ENCODE assay signal across 15 mouse cellular contexts in the genomic region with DNA sequence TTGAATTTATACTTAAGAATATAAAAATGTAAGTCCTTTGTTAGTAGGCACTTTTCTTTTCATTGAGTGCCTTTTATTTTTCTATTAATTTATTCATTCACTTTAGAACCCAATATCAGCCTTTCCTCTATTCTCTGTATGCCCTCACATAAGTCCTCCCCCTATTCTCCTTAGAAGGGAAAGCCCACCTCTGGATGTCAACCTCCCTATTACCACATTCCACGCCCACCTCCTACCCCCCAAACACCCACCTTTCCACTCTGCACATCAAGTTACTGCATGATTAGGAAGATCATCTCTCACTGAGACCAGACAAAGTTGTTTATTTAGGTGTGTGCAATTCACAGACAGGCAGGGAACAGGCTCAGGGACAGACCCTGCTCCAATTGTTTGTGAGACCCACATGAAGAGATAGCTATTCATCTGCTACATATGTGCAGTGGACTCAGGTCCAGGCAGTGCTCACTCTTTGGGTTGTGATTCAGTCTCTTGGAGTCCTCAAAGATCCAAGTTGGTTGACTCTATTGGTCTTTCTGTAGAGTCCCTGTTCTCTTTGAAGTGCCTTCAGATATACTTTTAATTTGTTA.
DNase-seq lines count a peak whose midpoint lies in the region; ATAC-seq lines count a peak whose summit lies in the region.
"Had no signal": no experiment of that assay in that cellular context is flagged by ENCODE, and none has a peak within 500 bp of the region (broad histone marks: within the 10 kb centered on the region; RNA-seq: fewer than 3 reads in every experiment).

No protein-coding gene starts in this region.

- intact Hi-C loops in gastrocnemius, postnatal 14 days (cut with DNase I; ENCODE audit: low total_unique reads), result no loop called here

- ATAC-seq in forebrain, embryonic 11.5 days (replicated peaks; ENCODE audit: low FRiP score), result peak; percentile 52
- no peak for ATAC-seq in forebrain, embryonic 16.5 days
- peak; percentile 43; the same call in 1 of the 2 replicates for ATAC-seq in hindbrain, embryonic 13.5 days (ENCODE audit: low FRiP score)
- no peak for ATAC-seq in hindbrain, embryonic 16.5 days
- peak; percentile 40; the same call in 1 of the 2 replicates for ATAC-seq in midbrain, embryonic 13.5 days

- H3K9me3 ChIP-seq in forebrain, embryonic 11.5 days (ENCODE audit: control insufficient read depth, low read length), result no peaks in the 10 kb centered on the region
- H3K9me3 ChIP-seq in forebrain, embryonic 16.5 days (ENCODE audit: control insufficient read depth, low read length), result no peaks in the 10 kb centered on the region
- H3K9me3 ChIP-seq in hindbrain, embryonic 13.5 days, result no peaks in the 10 kb centered on the region
- no peaks in the 10 kb centered on the region for H3K9me3 ChIP-seq in hindbrain, embryonic 16.5 days (ENCODE audit: control insufficient read depth, low read length)
- H3K9me3 ChIP-seq in midbrain, embryonic 13.5 days, result no peaks in the 10 kb centered on the region
- no peaks in the 10 kb centered on the region for H3K9me3 ChIP-seq in midbrain, embryonic 10.5 days (replicated peaks)

- H3K27me3 ChIP-seq in forebrain, embryonic 11.5 days (ENCODE audit: control insufficient read depth, insufficient read depth, low read length), result no peaks in the 10 kb centered on the region
- no peaks in the 10 kb centered on the region for H3K27me3 ChIP-seq in forebrain, embryonic 16.5 days (replicated peaks; ENCODE audit: control insufficient read depth, insufficient read depth, low read length)
- no peaks in the 10 kb centered on the region for H3K27me3 ChIP-seq in hindbrain, embryonic 13.5 days
- H3K27me3 ChIP-seq in hindbrain, embryonic 16.5 days (replicated peaks; ENCODE audit: control insufficient read depth, insufficient read depth, low read length), result no peaks in the 10 kb centered on the region
- H3K27me3 ChIP-seq in midbrain, embryonic 13.5 days, result no peaks in the 10 kb centered on the region
- H3K27me3 ChIP-seq in midbrain, embryonic 10.5 days (ENCODE audit: low read depth, poor library complexity, severe bottlenecking), result no peaks in the 10 kb centered on the region

- H3K36me3 ChIP-seq in forebrain, embryonic 11.5 days (ENCODE audit: control insufficient read depth, insufficient read depth, low read length), result no peaks in the 10 kb centered on the region
- H3K36me3 ChIP-seq in forebrain, embryonic 16.5 days (ENCODE audit: control insufficient read depth, insufficient read depth), result no peaks in the 10 kb centered on the region
- no peaks in the 10 kb centered on the region for H3K36me3 ChIP-seq in hindbrain, embryonic 13.5 days
- H3K36me3 ChIP-seq in hindbrain, embryonic 16.5 days (ENCODE audit: control insufficient read depth, insufficient read depth, low read length), result no peaks in the 10 kb centered on the region
- no peaks in the 10 kb centered on the region for H3K36me3 ChIP-seq in midbrain, embryonic 13.5 days
- no peaks in the 10 kb centered on the region for H3K36me3 ChIP-seq in midbrain, embryonic 10.5 days

- no peak overlapping the region for H3K9ac ChIP-seq in forebrain, embryonic 11.5 days (ENCODE audit: low read length)
- H3K9ac ChIP-seq in forebrain, embryonic 16.5 days (replicated peaks; ENCODE audit: low read depth, low read length), result no peak overlapping the region
- H3K9ac ChIP-seq in hindbrain, embryonic 13.5 days, result no peak overlapping the region
- no peak overlapping the region for H3K9ac ChIP-seq in hindbrain, embryonic 16.5 days (ENCODE audit: low read depth, low read length)
- H3K9ac ChIP-seq in midbrain, embryonic 13.5 days (replicated peaks), result no peak overlapping the region

- H3K27ac ChIP-seq in forebrain, embryonic 11.5 days (ENCODE audit: low read depth, low read length), result no peak overlapping the region
- no peak overlapping the region for H3K27ac ChIP-seq in forebrain, embryonic 16.5 days (ENCODE audit: low read length)
- H3K27ac ChIP-seq in hindbrain, embryonic 13.5 days, result no peak overlapping the region
- no peak overlapping the region for H3K27ac ChIP-seq in hindbrain, embryonic 16.5 days (ENCODE audit: low read depth, low read length)
- H3K27ac ChIP-seq in midbrain, embryonic 13.5 days, result no peak overlapping the region
- no peak overlapping the region for H3K27ac ChIP-seq in midbrain, embryonic 10.5 days (replicated peaks)
- H3K27ac ChIP-seq: gastrocnemius, adult 2 months had no signal

- no peaks in the 10 kb centered on the region for H3K4me1 ChIP-seq in forebrain, embryonic 11.5 days (replicated peaks; ENCODE audit: control insufficient read depth, insufficient read depth, low read length)
- no peaks in the 10 kb centered on the region for H3K4me1 ChIP-seq in forebrain, embryonic 16.5 days (replicated peaks; ENCODE audit: control insufficient read depth, insufficient read depth, low read length)
- H3K4me1 ChIP-seq in hindbrain, embryonic 13.5 days (replicated peaks), result no peaks in the 10 kb centered on the region
- H3K4me1 ChIP-seq in hindbrain, embryonic 16.5 days (ENCODE audit: control insufficient read depth, insufficient read depth, low read depth, low read length), result no peaks in the 10 kb centered on the region
- H3K4me1 ChIP-seq in midbrain, embryonic 13.5 days (replicated peaks), result no peaks in the 10 kb centered on the region
- no peaks in the 10 kb centered on the region for H3K4me1 ChIP-seq in midbrain, embryonic 10.5 days

- H3K4me2 ChIP-seq in forebrain, embryonic 11.5 days (ENCODE audit: low read depth, low read length, severe bottlenecking), result no peak overlapping the region
- no peak overlapping the region for H3K4me2 ChIP-seq in forebrain, embryonic 16.5 days (ENCODE audit: low read length)
- H3K4me2 ChIP-seq in hindbrain, embryonic 13.5 days, result no peak overlapping the region
- H3K4me2 ChIP-seq in hindbrain, embryonic 16.5 days (ENCODE audit: low read length), result no peak overlapping the region
- H3K4me2 ChIP-seq in midbrain, embryonic 13.5 days (replicated peaks), result no peak overlapping the region

- WGBS in forebrain, embryonic 11.5 days, result 85% methylated on average over 1 of the region's 1 CpGs
- WGBS in forebrain, embryonic 16.5 days, result 80% methylated on average over 1 of the region's 1 CpGs
- 76% methylated on average over 1 of the region's 1 CpGs for WGBS in hindbrain, embryonic 13.5 days
- 83% methylated on average over 1 of the region's 1 CpGs for WGBS in hindbrain, embryonic 16.5 days
- 82% methylated on average over 1 of the region's 1 CpGs for WGBS in midbrain, embryonic 13.5 days
- whole genome bisulfite sequencing in midbrain, embryonic 10.5 days, result 84% methylated on average over 1 of the region's 1 CpGs

- DNase-seq in forebrain, embryonic 11.5 days (ENCODE audit: low spot score), result no peak
- DNase-seq in midbrain, embryonic 10.5 days (ENCODE audit: low spot score), result no peak
- no peak for DNase-seq in gastrocnemius, postnatal 14 days
- no peak for DNase-seq in gastrocnemius, adult 18-20 months (ENCODE audit: low spot score)
- DNase-seq: cerebellum, adult 11-12 months; gastrocnemius, adult 2 months; kidney, adult 11 months; kidney, postnatal 4 days; left cerebral cortex, postnatal 4 days; lung, adult 2 months; thymus, postnatal 25 days had no signal

- no peak overlapping the region for H3K4me3 ChIP-seq in forebrain, embryonic 11.5 days (ENCODE audit: low read depth, low read length)
- no peak overlapping the region for H3K4me3 ChIP-seq in forebrain, embryonic 16.5 days (replicated peaks; ENCODE audit: low read length)
- no peak overlapping the region for H3K4me3 ChIP-seq in hindbrain, embryonic 13.5 days
- H3K4me3 ChIP-seq in hindbrain, embryonic 16.5 days (ENCODE audit: low read length), result no peak overlapping the region
- no peak overlapping the region for H3K4me3 ChIP-seq in midbrain, embryonic 13.5 days (replicated peaks)
- no peak overlapping the region for H3K4me3 ChIP-seq in midbrain, embryonic 10.5 days
- H3K4me3 ChIP-seq: gastrocnemius, adult 2 months had no signal

Comparison
In these comparisons a context has a peak if more than half of its experiments do, and no peak if none do; other contexts are left out.
1. ATAC-seq: peak in forebrain, embryonic 11.5 days (single experiment), hindbrain, embryonic 13.5 days (single experiment) and midbrain, embryonic 13.5 days (single experiment); none in forebrain, embryonic 16.5 days (single experiment) and hindbrain, embryonic 16.5 days (single experiment).